Mouse (Mus musculus): ENCODE measurements around the gene Ttc19.
"Not testable (repeated sequence)": the region's sequence is repeated elsewhere in the genome, so short reads cannot be mapped to it uniquely, and the experiment has no call there.

The Ttc19 gene

DNA sequence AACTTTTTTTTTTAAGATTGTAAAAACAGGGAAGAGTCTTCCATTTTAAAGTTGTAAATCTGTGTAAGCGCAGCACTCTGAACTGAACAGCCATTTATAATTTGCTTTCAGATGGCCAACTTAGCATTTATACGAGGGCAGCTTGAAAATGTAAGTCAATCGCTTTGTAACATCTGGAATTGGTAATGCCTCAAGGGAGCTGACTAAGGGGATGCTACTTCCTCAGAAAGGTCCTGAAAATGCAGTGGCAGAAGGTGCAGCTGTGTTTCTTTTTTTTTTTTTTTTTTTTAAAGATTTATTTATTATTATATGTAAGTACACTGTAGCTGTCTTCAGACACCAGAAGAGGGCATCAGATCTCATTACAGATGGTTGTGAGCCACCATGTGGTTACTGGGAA is 2.7 kb downstream of the Ttc19 start:
- DNase-seq (ENCODE audit: low read depth, low spot score): peak; percentile 29

DNA sequence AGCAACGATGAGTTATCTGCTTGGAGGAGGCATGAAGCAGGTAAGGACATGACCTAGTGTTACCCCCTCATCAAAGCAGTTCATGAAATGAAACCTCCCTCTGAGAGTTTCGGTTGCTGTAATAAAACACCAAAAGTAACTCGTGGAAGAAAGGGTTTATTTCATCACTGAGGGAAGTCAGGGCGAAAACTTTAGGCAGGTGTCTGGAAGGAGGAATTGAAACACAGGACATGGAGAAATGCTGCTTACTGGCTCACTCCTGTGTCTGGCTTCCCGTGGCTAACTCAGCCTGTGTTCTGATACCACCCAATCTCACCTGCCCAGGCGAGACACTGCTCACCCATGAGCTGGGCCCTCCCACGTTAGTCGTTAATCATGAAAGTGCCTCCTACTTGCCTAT is 3.7 kb downstream of the Ttc19 start:
- no peak for DNase-seq (ENCODE audit: low read depth, low spot score)

DNA sequence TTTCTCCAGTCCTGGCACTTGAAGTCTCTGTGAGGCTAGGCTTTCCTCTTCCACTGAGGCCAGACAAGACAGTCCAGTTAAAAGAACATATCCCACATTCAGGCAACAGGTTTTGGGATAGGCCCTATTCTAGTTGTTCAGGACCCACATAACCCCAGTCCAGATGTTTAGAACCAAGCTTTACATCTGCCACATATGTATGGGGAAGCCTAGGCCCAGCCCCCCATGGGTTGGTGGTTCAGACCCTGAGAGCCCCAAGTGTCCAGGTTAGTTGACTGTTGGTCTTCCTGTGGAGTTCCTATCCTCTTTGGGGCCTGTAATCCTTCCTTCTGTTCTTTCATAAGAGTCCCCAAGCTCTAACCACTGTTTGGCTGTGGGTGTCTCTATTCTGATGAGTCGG is 6.4 kb downstream of the Ttc19 start:
- no peak for DNase-seq (ENCODE audit: low read depth, low spot score)

DNA sequence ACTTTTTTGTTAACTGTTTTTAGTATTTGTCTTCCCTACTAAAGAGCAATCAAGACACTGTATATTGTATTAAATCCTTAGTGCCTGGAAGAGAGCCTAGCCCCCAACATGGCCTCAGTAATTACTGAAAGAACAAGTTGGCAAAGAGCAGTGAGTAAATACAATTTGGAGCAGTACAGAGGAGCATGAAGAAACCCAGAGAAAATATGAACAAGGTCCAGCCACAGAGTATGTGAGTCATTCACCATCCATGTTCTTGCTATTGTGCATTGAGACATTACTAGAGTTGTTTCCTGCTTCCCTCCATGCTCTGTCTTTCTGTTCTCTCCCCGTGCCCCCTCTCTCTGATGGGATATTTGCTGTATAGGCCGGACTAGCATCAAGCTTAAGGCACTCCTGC is 12.8 kb downstream of the Ttc19 start:
- no peak for DNase-seq (ENCODE audit: low read depth, low spot score)

DNA sequence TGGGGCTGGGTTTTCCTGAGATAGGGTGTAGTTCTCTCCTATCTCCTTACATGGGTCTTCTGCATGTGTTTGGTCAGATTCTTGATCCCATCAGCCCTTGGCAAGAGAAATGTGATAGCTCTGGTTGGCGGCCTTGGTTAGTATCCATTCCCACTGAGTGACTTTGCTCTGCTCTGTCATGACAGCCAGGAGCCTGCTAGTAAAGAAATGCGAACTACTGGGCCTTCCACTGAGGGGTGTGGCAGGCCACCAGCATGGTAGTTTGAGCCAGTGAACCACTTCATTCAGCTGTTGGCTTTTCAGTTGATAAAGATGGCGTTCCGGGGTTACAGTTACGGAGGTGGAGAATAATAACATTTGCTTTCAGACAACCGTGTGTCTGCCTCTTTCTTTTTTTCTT is 17.6 kb downstream of the Ttc19 start:
- DNase-seq (ENCODE audit: low read depth, low spot score): no peak

DNA sequence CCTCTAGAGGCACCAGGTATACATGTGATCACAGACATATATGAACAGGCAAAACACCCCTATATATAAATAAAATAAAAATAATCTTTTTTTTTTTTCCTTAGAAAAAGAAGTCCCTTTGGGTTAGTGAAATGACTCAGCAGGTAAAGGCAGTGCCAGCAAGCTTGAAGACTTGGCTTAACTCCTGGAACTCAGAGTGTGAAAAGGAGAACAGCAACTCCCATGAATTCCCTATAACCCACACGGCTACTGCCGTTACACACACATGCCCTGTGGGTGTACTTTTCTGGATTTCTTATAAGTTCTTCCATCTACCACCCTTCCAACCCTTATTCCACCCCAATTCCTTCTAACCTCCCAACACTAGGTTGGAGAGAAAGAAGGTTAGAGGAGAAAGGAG is 24.6 kb downstream of the Ttc19 start:
- no peak for DNase-seq (ENCODE audit: low read depth, low spot score)

DNA sequence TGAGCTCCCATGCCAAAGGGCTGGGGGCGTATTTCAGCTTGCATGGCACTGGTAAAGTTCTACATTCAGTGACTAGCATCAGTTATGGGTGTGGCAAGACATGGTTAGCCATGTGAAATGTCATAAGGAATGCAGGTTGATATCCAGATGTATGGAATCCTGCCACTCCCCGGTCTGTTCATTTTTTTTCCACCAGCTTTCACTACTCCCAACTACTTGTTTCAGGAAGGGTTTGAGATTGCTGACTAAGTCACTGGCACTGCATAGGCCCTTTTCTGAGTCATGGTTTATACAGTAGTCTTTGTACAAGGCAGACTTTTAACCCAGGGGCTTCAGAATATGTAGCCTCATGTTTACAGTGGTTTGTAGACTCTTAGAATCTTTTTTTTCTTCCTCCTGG is 28.0 kb downstream of the Ttc19 start:
- no peak for DNase-seq (ENCODE audit: low read depth, low spot score)

DNA sequence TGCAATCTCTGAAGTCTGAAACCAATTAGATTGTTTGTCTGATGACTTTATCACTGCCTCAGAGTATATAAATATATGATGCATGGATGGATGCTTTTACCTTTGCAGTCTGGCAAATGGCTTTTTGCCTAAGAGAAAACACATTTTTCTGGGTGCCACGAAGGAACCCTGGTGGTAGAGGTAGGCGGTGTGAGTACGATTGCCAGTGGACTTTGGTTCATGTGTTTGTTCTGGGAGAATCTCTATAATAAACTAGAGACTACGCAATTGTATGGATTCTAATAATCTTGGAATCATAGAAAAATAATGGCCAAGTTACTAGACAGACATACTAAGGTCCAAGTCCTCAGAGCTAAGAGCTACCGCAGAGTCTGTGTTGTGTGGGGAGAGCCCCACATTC is 33.7 kb downstream of the Ttc19 start:
- no peak for DNase-seq (ENCODE audit: low read depth, low spot score)

DNA sequence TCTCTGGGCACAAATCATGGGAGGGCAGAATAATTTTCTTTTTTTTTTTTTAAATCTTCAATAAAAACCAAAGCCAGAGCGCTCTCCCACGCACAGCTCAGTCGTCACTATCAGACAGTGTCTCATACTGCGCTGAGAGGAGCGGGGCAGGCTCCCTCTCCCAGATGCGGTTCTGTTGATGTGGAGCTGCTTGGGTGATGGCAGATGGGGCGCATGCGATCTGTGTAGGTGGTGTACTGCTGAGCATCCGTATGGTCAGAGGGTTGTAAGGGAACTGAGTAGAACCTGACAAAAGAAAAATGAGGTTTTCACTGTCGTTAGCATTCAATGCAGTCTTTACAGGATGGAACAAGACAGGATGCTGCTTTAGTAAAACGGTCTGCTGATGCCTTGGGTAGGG is 36.5 kb downstream of the Ttc19 start:
- DNase-seq (ENCODE audit: low read depth, low spot score): no peak

DNA sequence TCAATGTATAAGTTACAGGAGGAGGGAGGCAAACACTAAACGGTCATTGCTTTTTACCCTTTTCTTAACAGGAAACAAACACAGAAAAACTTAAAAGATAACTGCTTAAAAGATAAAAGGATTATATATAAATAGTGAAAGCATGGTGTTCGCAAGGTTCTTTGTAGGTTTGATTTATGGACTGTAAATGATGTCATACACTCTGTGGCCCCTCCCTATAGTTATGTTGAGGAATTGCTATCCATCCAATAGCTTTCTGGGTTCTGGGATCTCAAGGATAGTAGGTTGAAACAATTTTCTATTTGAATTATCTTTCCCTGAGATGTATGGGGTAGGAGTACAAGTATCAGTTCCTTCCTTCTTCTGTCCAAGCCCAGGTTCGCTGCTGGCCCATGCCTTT is 38.8 kb downstream of the Ttc19 start:
- DNase-seq (ENCODE audit: low read depth, low spot score): no peak

DNA sequence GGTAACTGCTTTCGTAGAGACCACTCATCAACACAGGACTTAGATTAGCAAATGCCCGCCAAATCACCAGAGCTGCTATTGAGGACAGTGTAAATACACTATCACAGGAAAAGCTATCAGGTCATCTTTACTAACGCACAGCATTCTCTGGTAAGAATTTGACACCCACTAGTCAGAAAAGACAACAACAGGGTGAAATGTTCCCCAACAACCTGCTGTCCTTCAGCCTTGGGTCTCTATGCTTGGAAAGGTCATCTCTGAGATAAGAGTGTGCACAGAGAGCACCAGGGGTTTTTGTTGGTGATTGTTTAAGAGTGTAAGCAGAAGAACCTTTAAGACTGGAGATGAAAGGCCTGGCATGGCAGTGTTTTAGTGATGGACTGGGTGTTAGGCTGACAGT is 42.4 kb downstream of the Ttc19 start:
- DNase-seq (ENCODE audit: low read depth, low spot score): no peak

DNA sequence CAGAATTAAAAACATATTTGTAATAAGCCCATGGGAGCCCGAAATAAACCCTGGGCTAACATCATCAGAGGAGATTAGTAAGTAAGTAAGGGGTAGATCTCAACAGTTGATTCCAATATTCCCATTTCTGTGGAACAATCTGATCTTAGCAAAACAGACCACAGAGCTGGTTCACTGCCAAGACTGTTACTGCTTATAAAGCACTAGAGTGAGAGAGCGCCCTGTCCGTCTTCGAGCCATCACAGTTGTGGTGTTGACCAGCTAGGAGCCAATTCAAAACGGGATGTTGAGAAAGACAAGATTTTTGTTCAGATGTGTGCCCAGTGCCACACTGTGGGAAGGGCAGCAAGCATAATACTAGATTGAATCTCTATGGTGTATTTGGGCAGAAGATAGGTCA is 49.9 kb downstream of the Ttc19 start:
- DNase-seq (ENCODE audit: low read depth, low spot score): no peak

DNA sequence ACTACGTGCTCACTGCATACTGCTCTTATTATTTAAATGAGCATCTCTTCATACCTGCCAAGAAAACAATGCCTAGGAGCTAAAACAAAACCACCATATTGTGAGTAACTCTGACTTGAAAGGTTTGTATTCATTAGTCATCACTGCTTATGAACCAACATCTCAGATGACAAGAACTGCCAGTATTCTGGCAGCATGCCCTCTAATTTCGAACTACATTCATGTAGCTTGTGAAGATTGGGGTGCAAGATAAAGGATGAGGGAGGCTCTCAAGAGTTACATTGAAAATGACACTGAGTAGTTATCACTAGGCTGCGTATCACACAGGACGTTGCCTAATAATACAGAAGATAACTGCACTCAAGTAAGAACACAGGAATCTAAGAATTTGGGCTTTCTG is 51.0 kb downstream of the Ttc19 start:
- DNase-seq (ENCODE audit: low read depth, low spot score): no peak

DNA sequence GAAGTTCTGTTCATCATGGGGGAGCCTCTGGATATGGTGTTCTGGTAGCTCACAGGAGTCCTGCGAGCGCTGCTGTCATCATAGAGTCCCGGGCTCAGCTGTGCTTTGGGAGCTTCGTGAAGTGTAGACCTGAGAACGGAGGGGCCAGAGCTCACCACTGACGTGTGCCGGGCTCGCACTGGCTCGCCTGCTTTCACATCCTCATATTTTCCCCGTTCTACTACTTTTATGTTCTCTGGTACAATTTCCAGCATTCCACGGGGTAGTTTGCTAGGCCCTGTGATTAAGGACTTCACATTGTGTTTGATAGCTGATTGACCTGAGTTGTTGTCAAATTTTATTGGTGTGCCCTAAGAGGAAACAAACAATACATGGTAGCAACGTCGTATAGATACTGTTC is 61.7 kb downstream of the Ttc19 start:
- no peak for DNase-seq (ENCODE audit: low read depth, low spot score)

DNA sequence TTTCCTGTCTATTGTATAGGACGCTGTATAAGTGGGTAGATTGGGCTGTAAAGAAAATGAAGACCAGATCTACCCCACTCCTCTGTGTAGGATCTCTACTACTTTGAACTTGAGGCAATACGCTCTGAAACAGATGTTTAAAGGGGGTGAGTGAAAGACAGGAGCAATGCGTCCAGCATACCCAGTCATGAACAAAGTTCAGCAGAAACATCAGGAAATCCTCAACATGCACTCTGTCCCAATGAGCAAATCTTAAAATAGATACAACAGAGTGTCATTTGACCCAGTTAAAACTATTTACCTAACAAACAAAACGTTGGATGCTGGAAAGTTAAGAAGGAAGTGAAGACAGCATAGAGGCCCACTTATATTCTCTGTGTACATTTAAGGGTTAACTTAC is 70.7 kb downstream of the Ttc19 start:
- no peak for DNase-seq (ENCODE audit: low read depth, low spot score)

DNA sequence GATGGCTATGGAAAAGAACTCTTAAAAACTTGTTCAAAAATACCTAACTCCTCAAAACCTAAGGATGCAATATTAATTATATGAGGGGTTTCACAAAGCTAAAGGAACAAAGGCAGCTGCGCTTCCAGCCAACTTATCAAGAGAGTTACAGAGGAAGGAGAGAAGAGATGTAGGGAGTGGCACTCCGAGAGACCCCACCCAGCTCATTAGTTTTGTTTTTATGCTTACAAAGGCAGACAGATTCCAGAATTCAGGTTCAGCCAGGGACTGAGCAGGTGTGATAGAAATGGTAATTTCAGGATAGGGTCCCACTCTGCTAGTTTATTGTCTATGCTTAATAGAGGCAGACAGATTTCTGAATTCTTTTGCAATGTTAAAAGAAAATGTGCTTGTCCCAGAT is 73.9 kb downstream of the Ttc19 start:
- DNase-seq (ENCODE audit: low read depth, low spot score): no peak

DNA sequence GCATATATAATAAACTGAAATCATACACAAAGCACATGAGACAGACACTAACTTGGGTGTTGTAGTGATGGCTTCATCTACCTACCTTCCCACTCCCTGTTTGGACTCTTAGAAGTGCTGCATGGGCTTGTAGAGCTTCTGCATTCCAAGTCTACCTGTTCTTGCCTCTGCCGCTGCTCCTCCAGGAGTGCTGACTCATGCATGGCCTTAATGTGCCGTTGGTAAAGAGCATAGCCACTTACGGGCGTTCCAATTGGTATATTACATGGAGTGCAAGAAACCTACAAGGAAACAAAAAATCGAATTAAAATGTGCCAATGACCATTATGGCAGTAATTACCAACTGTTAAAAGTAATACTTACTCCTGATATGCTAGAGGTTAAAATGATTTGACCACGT is 85.6 kb downstream of the Ttc19 start:
- no peak for DNase-seq (ENCODE audit: low read depth, low spot score)

DNA sequence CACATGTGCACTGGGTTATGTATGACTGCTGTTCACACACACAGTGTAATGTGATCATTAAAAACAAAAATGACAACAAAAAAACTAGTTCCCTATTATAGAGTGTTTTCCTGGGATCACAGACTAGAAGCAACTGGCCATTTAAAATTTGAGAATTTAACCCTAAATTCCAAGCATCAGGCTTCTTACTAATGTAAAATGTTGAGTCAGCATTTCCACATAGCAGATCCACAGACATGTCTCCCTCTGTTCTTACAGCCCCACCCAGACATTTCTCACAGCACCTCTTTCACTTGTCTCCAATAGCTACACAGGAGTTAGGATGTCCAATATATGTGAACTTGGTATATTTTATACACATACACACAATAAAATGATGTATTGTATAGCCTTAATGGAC is 88.7 kb downstream of the Ttc19 start:
- no peak for DNase-seq (ENCODE audit: low read depth, low spot score)

DNA sequence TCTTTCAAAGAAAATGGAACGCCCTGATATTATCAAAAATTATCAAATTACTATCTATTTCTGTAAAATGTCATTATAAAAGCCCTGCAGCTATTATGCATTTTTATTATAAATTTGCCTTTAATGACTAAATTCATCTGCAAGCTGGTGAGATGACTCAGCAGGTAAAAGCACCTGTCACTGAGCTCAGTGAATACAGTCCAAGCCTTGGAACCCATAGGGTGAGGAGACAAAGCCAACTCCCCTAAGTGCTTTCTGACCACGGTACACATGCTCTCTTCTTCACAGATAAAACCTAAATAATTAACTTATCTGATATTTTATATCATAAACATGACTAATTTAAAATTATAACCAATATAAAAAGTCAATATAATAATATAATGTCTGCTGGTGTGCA is 90.5 kb downstream of the Ttc19 start:
- no peak for DNase-seq (ENCODE audit: low read depth, low spot score)

DNA sequence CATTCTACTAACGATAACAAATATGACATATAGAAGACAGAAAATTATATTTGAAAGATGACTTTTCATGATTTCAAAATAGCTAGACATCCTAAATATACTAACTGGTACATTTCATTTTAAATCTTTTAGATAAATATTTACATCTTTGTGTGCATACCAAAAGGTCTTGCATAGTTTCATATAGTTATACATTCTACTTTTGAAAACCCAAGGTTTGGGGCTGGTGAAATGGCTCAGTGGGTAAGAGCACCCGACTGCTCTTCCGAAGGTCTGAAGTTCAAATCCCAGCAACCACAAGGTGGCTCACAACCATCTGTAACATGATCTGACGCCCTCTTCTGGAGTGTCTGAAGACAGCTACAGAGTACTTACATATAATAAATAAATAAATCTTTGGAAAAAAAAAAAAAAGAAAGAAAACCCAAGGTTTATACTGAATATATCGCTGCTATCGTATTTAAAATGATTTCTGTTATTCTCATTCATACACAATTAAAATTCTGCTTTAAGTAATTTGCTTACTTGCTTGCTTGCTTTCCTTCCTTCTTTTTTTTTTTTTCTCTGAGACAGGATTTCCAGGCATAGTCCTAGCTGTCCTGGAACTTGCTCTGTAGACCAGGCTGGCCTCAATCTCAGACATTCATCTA is 96.1 kb downstream of the Ttc19 start:
- DNase-seq (ENCODE audit: low read depth, low spot score): not testable (repeated sequence)

Measured in forelimb bud, embryonic 11.5 days (tissue).